Mouse (Mus musculus) small intestine, adult 2 months (tissue): ENCODE results near the gene Plin3.

Experiments
- CTCF ChIP-seq: fragments of 200-500 bp; IDR thresholded peaks from 2 replicates; pipeline ENCODE4 v1.5.1; 2012; ENCODE audit warnings: low read depth, mild to moderate bottlenecking, control low read depth, inconsistent platforms, low read length, moderate library complexity, mixed read lengths; ENCODE audit not compliant: insufficient replicate concordance, insufficient read length; ENCODE audit errors: extremely low read depth
- POLR2A ChIP-seq: fragments of 200-500 bp; IDR thresholded peaks from 2 replicates; pipeline ENCODE4 v1.6.1; 2012; ENCODE audit warnings: low read depth, mild to moderate bottlenecking, control low read depth, inconsistent platforms, low read length, moderate library complexity

- no peak for TF ChIP-seq CTCF
- no peak for TF ChIP-seq POLR2A
Observed at GRCm38 (mm10) chr17:56255429-56255828, 37.2 kb downstream of the Plin3 start.
